Mouse (Mus musculus): Measurements from ENCODE around the gene Rybp.

DNA sequence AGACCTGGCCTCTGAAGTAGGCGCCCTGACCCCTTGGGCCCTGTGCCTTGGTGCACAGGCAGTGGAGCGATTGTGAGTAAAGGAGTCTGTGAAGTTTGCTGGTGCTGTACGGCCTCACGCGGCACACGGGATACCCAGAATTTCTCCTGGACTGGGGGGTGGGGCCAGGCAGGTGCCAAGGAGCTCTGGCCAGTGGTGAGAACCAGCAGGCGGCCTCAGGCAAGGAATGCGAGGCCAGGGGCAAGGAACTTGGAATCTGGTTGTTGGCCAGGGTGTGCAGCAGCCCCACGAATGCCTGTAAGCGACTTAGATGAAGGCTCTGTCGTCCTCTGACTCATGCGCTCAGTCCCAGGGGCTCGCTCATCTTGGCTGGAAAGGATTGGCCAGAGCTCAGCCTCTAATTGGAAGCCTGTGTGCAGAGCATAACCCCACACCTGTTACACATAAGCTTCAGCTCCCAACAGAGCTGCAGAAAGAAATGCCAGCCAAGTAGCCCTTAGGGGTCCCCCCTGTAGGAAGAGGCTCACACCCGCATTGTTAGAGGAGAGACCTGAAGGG, 49.4 kb upstream of the Rybp start:
- no peak for TF ChIP-seq CTCF (IDR thresholded peaks at IDR 0.05; ENCODE audit: extremely low read depth, insufficient read depth, low read length)
- no peak for TF ChIP-seq POLR2A (IDR thresholded peaks at IDR 0.05; ENCODE audit: extremely low read depth, insufficient read depth, low read length)
